Mouse (Mus musculus): ENCODE measurements around the gene Smu1. TPM values are rescaled to one million over a fixed set of nuclear protein-coding genes. Genes with fewer than 3 reads are reported as not detected.
"Not testable (repeated sequence)": the region's sequence is repeated elsewhere in the genome, so short reads cannot be mapped to it uniquely, and the experiment has no call there.

Gene Smu1
- 139 and 148 TPM in 2 replicates for polyA plus RNA-seq (2015; fragmentation: Nextera tagmentation; extraction: Ambion mirVana)

DNA sequence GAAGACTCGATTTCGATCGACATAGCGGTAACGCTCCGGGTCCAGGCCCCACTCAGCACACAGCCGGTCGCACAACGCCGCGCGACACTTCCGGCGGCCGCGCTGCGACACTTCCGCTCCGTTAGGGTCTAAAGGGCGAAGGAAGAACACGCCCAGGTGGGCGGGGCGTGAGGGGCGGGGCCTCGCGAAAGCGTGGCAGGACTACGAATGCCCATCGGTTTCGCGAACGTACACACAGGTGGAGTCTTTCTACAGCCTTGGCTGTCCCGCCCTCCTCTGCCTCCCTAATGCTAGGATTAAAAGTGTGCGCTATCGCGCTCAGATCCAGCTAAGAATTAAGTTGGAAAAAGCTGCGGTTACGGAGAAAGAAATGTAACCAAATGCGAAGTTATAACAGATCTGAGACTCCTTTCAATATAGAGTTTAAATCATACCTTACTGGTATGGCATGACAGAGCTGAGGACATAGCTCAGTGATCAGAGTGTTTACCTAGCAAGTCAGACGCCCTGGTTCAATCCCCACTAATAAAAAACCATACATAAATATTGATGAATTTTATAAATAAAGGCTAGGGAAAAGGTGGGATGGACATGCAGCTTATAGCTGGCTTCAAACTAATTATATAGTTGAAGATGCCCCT is at the start of gene Smu1:
TSS of gene Smu1 (minus strand) at position 144 of the 641 bp plus-strand sequence.
- ATAC-seq (ENCODE audit: low read depth), result peak; percentile 99
- peak within 1 kb of the TSS; percentile 67 for H3K4me3 ChIP-seq (ENCODE audit: low read length)
- H3K9me3 ChIP-seq (ENCODE audit: control insufficient read depth, low read length), result no peaks in the 10 kb centered on the region
- peak within 1 kb of the TSS; percentile 69 for H3K4me2 ChIP-seq (ENCODE audit: low read depth, low read length)
- H3K4me1 ChIP-seq (replicated peaks; ENCODE audit: control insufficient read depth, insufficient read depth, low read length), result peaks cover 2% of the 10 kb centered on the region; the same call in 1 of the 2 replicates
- H3K36me3 ChIP-seq (ENCODE audit: control insufficient read depth, insufficient read depth, low read length), result peaks cover 16% of the 10 kb centered on the region
- H3K9ac ChIP-seq (ENCODE audit: low read length), result peak within 1 kb of the TSS; percentile 79
- H3K27me3 ChIP-seq (ENCODE audit: control insufficient read depth, insufficient read depth, low read depth, low read length), result no peaks in the 10 kb centered on the region
- under 1% methylated on average over 40 of the region's 40 CpGs for WGBS
- 0 out of 2 replicates have a peak within 1 kb of the TSS, but pooled peaks have one; percentile 23 for H3K27ac ChIP-seq (ENCODE audit: low read length)

DNA sequence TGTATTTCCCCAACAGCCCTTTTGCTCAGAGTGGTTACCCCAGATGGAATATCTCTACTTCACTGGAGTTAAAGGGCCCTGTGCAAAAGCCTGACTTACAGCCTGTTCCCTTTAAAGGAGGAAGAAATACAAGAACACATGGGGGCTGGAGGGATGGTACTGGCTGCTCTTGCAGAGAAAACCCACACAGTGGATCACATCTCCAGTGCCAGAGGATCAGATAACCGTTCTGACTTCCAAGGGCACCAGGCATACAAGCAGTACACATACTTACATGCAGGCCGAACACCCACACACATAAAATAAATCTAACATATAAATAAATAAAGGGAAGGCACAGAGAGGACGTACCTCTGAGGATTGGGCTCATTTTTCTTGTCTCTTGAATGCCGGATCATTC is 49.7 kb upstream of the Smu1 start:
- no peaks in the 10 kb centered on the region for H3K4me1 ChIP-seq (replicated peaks; ENCODE audit: control insufficient read depth, insufficient read depth, low read length)
- ATAC-seq (ENCODE audit: low read depth), result no peak
- no peak overlapping the region for H3K9ac ChIP-seq (ENCODE audit: low read length)
- no peaks in the 10 kb centered on the region for H3K9me3 ChIP-seq (ENCODE audit: control insufficient read depth, low read length)
- no peak overlapping the region for H3K27ac ChIP-seq (ENCODE audit: low read length)
- WGBS, result 72% methylated on average over 4 of the region's 4 CpGs
- peaks cover 48% of the 10 kb centered on the region for H3K36me3 ChIP-seq (ENCODE audit: control insufficient read depth, insufficient read depth, low read length)
- H3K27me3 ChIP-seq (ENCODE audit: control insufficient read depth, insufficient read depth, low read depth, low read length), result no peaks in the 10 kb centered on the region
- no peak overlapping the region for H3K4me3 ChIP-seq (ENCODE audit: low read length)
- H3K4me2 ChIP-seq (ENCODE audit: low read depth, low read length), result no peak overlapping the region

DNA sequence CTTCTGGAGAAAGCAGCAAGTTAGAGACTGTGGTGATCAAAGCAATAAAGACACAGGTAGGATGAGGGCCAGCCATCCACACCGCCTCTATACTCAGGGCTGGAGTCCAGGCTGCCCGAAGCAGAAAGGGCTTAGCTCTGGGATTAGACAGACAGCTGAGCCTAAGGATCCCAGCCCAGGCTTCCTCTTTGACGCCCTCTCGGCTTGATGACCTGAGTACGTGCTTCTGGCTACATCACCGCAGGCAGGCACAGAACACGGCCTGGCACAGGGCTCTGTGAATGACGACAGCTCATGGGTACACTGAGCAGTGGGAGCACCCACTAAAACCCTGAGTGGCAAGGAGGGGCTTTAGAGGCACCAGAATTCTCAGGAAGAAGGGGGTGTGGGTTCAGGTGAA is 47.7 kb upstream of the Smu1 start:
- H3K27ac ChIP-seq (ENCODE audit: low read length), result no peak overlapping the region
- H3K36me3 ChIP-seq (ENCODE audit: control insufficient read depth, insufficient read depth, low read length), result peaks cover 42% of the 10 kb centered on the region
- ATAC-seq (ENCODE audit: low read depth), result no peak
- no peak overlapping the region for H3K4me3 ChIP-seq (ENCODE audit: low read length)
- no peak overlapping the region for H3K9ac ChIP-seq (ENCODE audit: low read length)
- H3K27me3 ChIP-seq (ENCODE audit: control insufficient read depth, insufficient read depth, low read depth, low read length), result no peaks in the 10 kb centered on the region
- H3K4me2 ChIP-seq (ENCODE audit: low read depth, low read length), result no peak overlapping the region
- H3K4me1 ChIP-seq (replicated peaks; ENCODE audit: control insufficient read depth, insufficient read depth, low read length), result no peaks in the 10 kb centered on the region
- WGBS, result 89% methylated on average over 8 of the region's 8 CpGs
- no peaks in the 10 kb centered on the region for H3K9me3 ChIP-seq (ENCODE audit: control insufficient read depth, low read length)

DNA sequence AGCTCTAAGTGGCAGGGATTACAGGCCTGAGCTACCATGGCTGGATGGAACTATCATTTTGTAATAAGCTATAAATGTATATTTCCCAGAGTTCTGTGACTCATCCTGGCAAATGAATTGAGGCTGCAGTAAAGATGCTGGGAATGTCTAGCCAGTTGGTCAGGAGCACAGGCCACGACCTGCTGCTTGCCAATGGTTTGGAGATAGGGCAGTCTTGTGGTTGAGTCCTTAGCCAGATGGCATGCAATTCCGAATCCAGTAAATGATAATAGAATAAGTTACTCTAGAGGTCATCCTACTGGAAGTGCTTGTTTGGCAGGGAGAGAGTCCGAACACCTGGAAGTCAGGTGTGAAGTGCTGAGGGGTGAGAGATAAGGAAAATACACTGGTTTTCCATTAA is 45.1 kb upstream of the Smu1 start:
- no peak overlapping the region for H3K9ac ChIP-seq (ENCODE audit: low read length)
- no peaks in the 10 kb centered on the region for H3K4me1 ChIP-seq (replicated peaks; ENCODE audit: control insufficient read depth, insufficient read depth, low read length)
- no peak overlapping the region for H3K4me3 ChIP-seq (ENCODE audit: low read length)
- no peak overlapping the region for H3K27ac ChIP-seq (ENCODE audit: low read length)
- 78% methylated on average over 3 of the region's 3 CpGs for WGBS
- no peaks in the 10 kb centered on the region for H3K27me3 ChIP-seq (ENCODE audit: control insufficient read depth, insufficient read depth, low read depth, low read length)
- no peak overlapping the region for H3K4me2 ChIP-seq (ENCODE audit: low read depth, low read length)
- H3K36me3 ChIP-seq (ENCODE audit: control insufficient read depth, insufficient read depth, low read length), result peaks cover 31% of the 10 kb centered on the region
- no peak for ATAC-seq (ENCODE audit: low read depth)
- H3K9me3 ChIP-seq (ENCODE audit: control insufficient read depth, low read length), result no peaks in the 10 kb centered on the region

GRCm38 (mm10) chr4:40801908-40802307 is 44.2 kb upstream of the Smu1 start:
- H3K4me3 ChIP-seq (ENCODE audit: low read length), result no peak overlapping the region
- H3K9ac ChIP-seq (ENCODE audit: low read length), result no peak overlapping the region
- H3K36me3 ChIP-seq (ENCODE audit: control insufficient read depth, insufficient read depth, low read length), result peaks cover 26% of the 10 kb centered on the region
- H3K9me3 ChIP-seq (ENCODE audit: control insufficient read depth, low read length), result no peaks in the 10 kb centered on the region
- peak; percentile 30; the same call in 1 of the 2 replicates for ATAC-seq (ENCODE audit: low read depth)
- WGBS, result 60% methylated on average over 4 of the region's 4 CpGs
- H3K4me2 ChIP-seq (ENCODE audit: low read depth, low read length), result no peak overlapping the region
- no peaks in the 10 kb centered on the region for H3K27me3 ChIP-seq (ENCODE audit: control insufficient read depth, insufficient read depth, low read depth, low read length)
- H3K27ac ChIP-seq (ENCODE audit: low read length), result no peak overlapping the region; the same call in 1 of the 2 replicates
- H3K4me1 ChIP-seq (replicated peaks; ENCODE audit: control insufficient read depth, insufficient read depth, low read length), result no peaks in the 10 kb centered on the region

- no peaks in the 10 kb centered on the region for H3K4me1 ChIP-seq (replicated peaks; ENCODE audit: control insufficient read depth, insufficient read depth, low read length)
- no peaks in the 10 kb centered on the region for H3K9me3 ChIP-seq (ENCODE audit: control insufficient read depth, low read length)
- H3K9ac ChIP-seq (ENCODE audit: low read length), result no peak overlapping the region
- no peak overlapping the region for H3K4me3 ChIP-seq (ENCODE audit: low read length)
- no peak for ATAC-seq (ENCODE audit: low read depth)
- H3K36me3 ChIP-seq (ENCODE audit: control insufficient read depth, insufficient read depth, low read length), result peaks cover 19% of the 10 kb centered on the region
- no peaks in the 10 kb centered on the region for H3K27me3 ChIP-seq (ENCODE audit: control insufficient read depth, insufficient read depth, low read depth, low read length)
- no peak overlapping the region for H3K27ac ChIP-seq (ENCODE audit: low read length)
- 67% methylated on average over 3 of the region's 3 CpGs for WGBS
- H3K4me2 ChIP-seq (ENCODE audit: low read depth, low read length), result no peak overlapping the region
Measured at GRCm38 (mm10) chr4:40800873-40801272, 43.1 kb upstream of the Smu1 start.

DNA sequence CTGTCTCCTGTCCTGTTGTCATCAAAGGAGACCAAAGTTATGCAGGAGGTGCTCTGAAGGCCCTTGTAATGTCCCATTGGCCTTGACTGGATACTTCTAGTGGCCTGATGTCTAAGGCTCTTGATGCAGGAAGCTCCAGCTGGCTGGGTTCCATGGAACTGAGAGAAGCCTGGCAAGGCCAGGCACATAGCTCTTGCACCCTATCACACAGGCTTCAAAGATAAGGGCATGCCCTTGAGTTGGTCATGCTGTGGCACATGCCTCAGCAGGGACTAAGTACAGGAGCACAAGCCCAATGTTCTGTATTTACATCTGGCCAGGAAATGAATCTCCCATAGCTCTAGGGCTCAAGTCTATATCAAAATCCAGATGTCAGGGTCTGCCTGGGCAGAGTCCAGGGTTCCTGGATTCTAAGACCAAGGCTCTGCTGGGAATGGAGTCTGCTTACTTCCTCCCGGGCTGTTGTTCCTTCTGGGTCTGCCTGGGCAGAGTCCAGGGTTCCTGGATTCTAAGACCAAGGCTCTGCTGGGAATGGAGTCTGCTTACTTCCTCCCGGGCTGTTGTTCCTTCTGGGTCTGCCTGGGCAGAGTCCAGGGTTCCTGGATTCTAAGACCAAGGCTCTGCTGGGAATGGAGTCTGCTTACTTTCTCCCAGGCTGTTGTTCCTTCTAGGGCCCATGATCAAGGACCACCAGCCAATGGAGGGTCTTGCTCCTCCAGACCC is 41.3 kb upstream of the Smu1 start:
- H3K4me3 ChIP-seq (ENCODE audit: low read length); H3K4me1 ChIP-seq (replicated peaks; ENCODE audit: control insufficient read depth, insufficient read depth, low read length); H3K27ac ChIP-seq (ENCODE audit: low read length); H3K9ac ChIP-seq (ENCODE audit: low read length); H3K27me3 ChIP-seq (ENCODE audit: control insufficient read depth, insufficient read depth, low read depth, low read length); H3K4me2 ChIP-seq (ENCODE audit: low read depth, low read length); H3K9me3 ChIP-seq (ENCODE audit: control insufficient read depth, low read length): not testable (repeated sequence)
- 86% methylated on average over 1 of the region's 2 CpGs for WGBS
- H3K36me3 ChIP-seq (ENCODE audit: control insufficient read depth, insufficient read depth, low read length), result peaks cover 16% of the 10 kb centered on the region
- peak; percentile 51 for ATAC-seq (ENCODE audit: low read depth)

DNA sequence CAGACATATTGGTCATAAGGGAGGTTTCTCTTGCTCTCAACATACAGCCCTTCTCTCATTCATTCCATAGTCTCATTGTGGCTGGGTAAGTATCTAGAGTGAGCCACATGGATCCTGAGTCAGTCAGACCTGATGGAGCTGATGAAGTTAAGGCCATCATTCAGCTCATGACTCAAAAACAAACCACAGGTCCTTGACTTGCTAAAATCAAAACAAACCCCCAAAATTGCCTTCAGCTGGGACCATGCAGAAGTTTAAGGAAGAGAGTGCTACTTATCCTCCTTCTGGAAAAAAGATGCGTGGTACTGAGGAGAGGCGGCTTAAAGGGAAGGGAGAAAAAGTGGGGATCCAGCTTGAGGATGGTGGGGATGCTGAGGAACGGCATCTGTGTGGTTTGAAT is 38.0 kb upstream of the Smu1 start:
- 89% methylated on average over 3 of the region's 3 CpGs for WGBS
- no peaks in the 10 kb centered on the region for H3K27me3 ChIP-seq (ENCODE audit: control insufficient read depth, insufficient read depth, low read depth, low read length)
- no peak overlapping the region for H3K9ac ChIP-seq (ENCODE audit: low read length)

DNA sequence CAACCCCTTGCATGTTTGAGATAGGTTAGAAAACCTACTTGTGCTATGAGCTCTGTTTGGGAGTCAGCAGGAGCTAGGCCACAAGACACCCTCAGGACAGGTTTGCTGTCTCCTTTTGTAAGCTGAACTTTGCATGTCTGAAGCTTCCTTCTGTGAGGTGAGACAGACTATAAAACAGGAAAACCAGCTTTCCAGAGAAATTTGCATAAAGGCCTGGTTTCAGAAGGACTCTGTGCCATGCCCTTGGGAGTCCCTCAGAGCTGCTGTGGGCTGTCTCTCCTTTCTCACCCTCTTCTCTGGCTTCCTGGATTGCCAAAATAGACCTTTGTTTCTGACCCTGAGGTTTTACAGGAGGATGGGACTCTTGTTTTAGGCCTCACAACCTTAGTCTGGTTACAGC is 36.6 kb upstream of the Smu1 start:
- no peak for ATAC-seq (ENCODE audit: low read depth)
- no peak overlapping the region for H3K27ac ChIP-seq (ENCODE audit: low read length)
- H3K4me3 ChIP-seq (ENCODE audit: low read length), result no peak overlapping the region
- no peak overlapping the region for H3K9ac ChIP-seq (ENCODE audit: low read length)
- H3K4me2 ChIP-seq (ENCODE audit: low read depth, low read length), result no peak overlapping the region
- H3K9me3 ChIP-seq (ENCODE audit: control insufficient read depth, low read length), result no peaks in the 10 kb centered on the region
- no peaks in the 10 kb centered on the region for H3K36me3 ChIP-seq (ENCODE audit: control insufficient read depth, insufficient read depth, low read length)
- no peaks in the 10 kb centered on the region for H3K4me1 ChIP-seq (replicated peaks; ENCODE audit: control insufficient read depth, insufficient read depth, low read length)
- no peaks in the 10 kb centered on the region for H3K27me3 ChIP-seq (ENCODE audit: control insufficient read depth, insufficient read depth, low read depth, low read length)

More for the DNA sequence above, 38.0 kb upstream of the Smu1 start:
- no peaks in the 10 kb centered on the region for H3K36me3 ChIP-seq (ENCODE audit: control insufficient read depth, insufficient read depth, low read length)
- no peak overlapping the region for H3K27ac ChIP-seq (ENCODE audit: low read length)
- ATAC-seq (ENCODE audit: low read depth), result no peak
- H3K4me3 ChIP-seq (ENCODE audit: low read length), result no peak overlapping the region
- H3K4me2 ChIP-seq (ENCODE audit: low read depth, low read length), result no peak overlapping the region
- H3K9me3 ChIP-seq (ENCODE audit: control insufficient read depth, low read length), result no peaks in the 10 kb centered on the region
- H3K4me1 ChIP-seq (replicated peaks; ENCODE audit: control insufficient read depth, insufficient read depth, low read length), result no peaks in the 10 kb centered on the region

Data from lung, embryonic 16.5 days (tissue).